Mouse (Mus musculus): ENCODE results near the gene Pex1. TPM values are rescaled to one million over a fixed set of nuclear protein-coding genes. Genes with fewer than 3 reads are reported as not detected.
"Not testable (repeated sequence)": the region's sequence is repeated elsewhere in the genome, so short reads cannot be mapped to it uniquely, and the experiment has no call there.

Gene Pex1
- polyA plus RNA-seq, 1 experiment = 4.2 TPM

GRCm38 (mm10) chr5:3648849-3649210 lies 53.0 kb downstream of the Pex1 start:
- peaks cover 24% of the 10 kb centered on the region for H3K79me2 ChIP-seq (ENCODE audit: control insufficient read depth, insufficient read depth)
- H3K4me2 ChIP-seq (ENCODE audit: low read depth) = no peak overlapping the region
- H3ac ChIP-seq (ENCODE audit: control insufficient read depth, insufficient read length) = no peak overlapping the region
- H3K4me3 ChIP-seq = no peak overlapping the region
- H3K36me3 ChIP-seq (ENCODE audit: control insufficient read depth, insufficient read depth) = peaks cover 4% of the 10 kb centered on the region
- TF ChIP-seq USF1 (IDR thresholded peaks at IDR 0.05; ENCODE audit: low read depth) = no peak
- no peak for TF ChIP-seq CEBPB (IDR thresholded peaks at IDR 0.05; ENCODE audit: insufficient read depth, poor library complexity, severe bottlenecking)
- no peak for TF ChIP-seq POLR2A (IDR thresholded peaks at IDR 0.05; ENCODE audit: insufficient read length, low read depth)
- no peak for TF ChIP-seq POLR2AphosphoS2 (IDR thresholded peaks at IDR 0.05; ENCODE audit: insufficient read length, low read depth)
- no peak for TF ChIP-seq MAX (IDR thresholded peaks at IDR 0.05; ENCODE audit: low read depth)
- TF ChIP-seq MYOD1 (IDR thresholded peaks at IDR 0.05; ENCODE audit: control insufficient read depth in 1 of 3, insufficient read length in 2 of 3, low read depth in 2 of 3) = no peak
- TF ChIP-seq MYOG (IDR thresholded peaks at IDR 0.05; ENCODE audit: control insufficient read depth in 1 of 3, insufficient read depth in 1 of 3, insufficient read length in 2 of 3, low read depth in 2 of 3) = no peak
- TF ChIP-seq E2F4 (IDR thresholded peaks at IDR 0.05; ENCODE audit: insufficient read depth) = no peak
- no peak for TF ChIP-seq REST (IDR thresholded peaks at IDR 0.05; ENCODE audit: insufficient read depth, insufficient read length)
- TF ChIP-seq TCF3 (IDR thresholded peaks at IDR 0.05; ENCODE audit: insufficient read length, low read depth) = no peak
- no peak for TF ChIP-seq SRF (IDR thresholded peaks at IDR 0.05; ENCODE audit: control insufficient read depth, insufficient read length, low read depth)
- no peak for TF ChIP-seq TCF12 (IDR thresholded peaks at IDR 0.05; ENCODE audit: insufficient read depth, poor library complexity, severe bottlenecking)
- no peaks in the 10 kb centered on the region for H3K27me3 ChIP-seq (ENCODE audit: control insufficient read depth, insufficient read depth, insufficient read length)

GRCm38 (mm10) chr5:3650881-3651280 lies 55.0 kb downstream of the Pex1 start, which contains the start of gene Tmbim7:
Gene Tmbim7, plus strand, starts transcription at chr5:3651181.
- TF ChIP-seq SRF (IDR thresholded peaks at IDR 0.05; ENCODE audit: control insufficient read depth, insufficient read length, low read depth) = no peak
- TF ChIP-seq E2F4 (IDR thresholded peaks at IDR 0.05; ENCODE audit: insufficient read depth) = no peak
- no peak for TF ChIP-seq USF1 (IDR thresholded peaks at IDR 0.05; ENCODE audit: low read depth)
- no peak for TF ChIP-seq CEBPB (IDR thresholded peaks at IDR 0.05; ENCODE audit: insufficient read depth, poor library complexity, severe bottlenecking)
- no peak for TF ChIP-seq REST (IDR thresholded peaks at IDR 0.05; ENCODE audit: insufficient read depth, insufficient read length)
- TF ChIP-seq POLR2A (IDR thresholded peaks at IDR 0.05; ENCODE audit: insufficient read length, low read depth) = no peak
- no peak for TF ChIP-seq MYOG (IDR thresholded peaks at IDR 0.05; ENCODE audit: control insufficient read depth in 1 of 3, insufficient read depth in 1 of 3, insufficient read length in 2 of 3, low read depth in 2 of 3)
- TF ChIP-seq TCF3 (IDR thresholded peaks at IDR 0.05; ENCODE audit: insufficient read length, low read depth) = no peak
- TF ChIP-seq TCF12 (IDR thresholded peaks at IDR 0.05; ENCODE audit: insufficient read depth, poor library complexity, severe bottlenecking) = no peak
- TF ChIP-seq MAX (IDR thresholded peaks at IDR 0.05; ENCODE audit: low read depth) = no peak
- no peak for TF ChIP-seq POLR2AphosphoS2 (IDR thresholded peaks at IDR 0.05; ENCODE audit: insufficient read length, low read depth)
- TF ChIP-seq MYOD1 (IDR thresholded peaks at IDR 0.05; ENCODE audit: control insufficient read depth in 1 of 3, insufficient read length in 2 of 3, low read depth in 2 of 3) = no peak
- no peak within 1 kb of the TSS for H3K4me2 ChIP-seq (ENCODE audit: low read depth)
- H3ac ChIP-seq (ENCODE audit: control insufficient read depth, insufficient read length) = no peak within 1 kb of the TSS

DNA sequence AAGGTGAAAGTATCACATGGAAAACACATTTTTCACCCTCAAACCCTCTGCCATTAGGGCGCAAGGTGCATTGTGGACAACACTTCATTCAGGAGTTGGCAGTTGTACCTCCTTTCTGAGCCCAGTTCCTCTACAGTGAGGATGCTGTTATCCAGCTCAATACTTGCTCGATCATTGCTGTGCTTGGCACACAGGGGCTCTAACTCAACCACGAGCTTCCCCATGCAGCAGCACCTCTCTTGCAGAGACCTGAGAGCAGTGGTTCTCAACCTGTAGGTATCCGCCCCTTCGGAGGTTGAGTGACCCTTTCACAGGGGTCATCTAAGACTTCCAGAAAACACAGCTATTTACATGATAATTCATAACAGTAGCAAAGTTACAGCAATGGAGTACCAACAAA lies 55.8 kb downstream of the Pex1 start:
- TF ChIP-seq E2F4 (IDR thresholded peaks at IDR 0.05; ENCODE audit: insufficient read depth) (no peak), CEBPB (IDR thresholded peaks at IDR 0.05; ENCODE audit: insufficient read depth, poor library complexity, severe bottlenecking) (no peak), TCF3 (IDR thresholded peaks at IDR 0.05; ENCODE audit: insufficient read length, low read depth) (no peak)
- H3K27me3 ChIP-seq (ENCODE audit: control insufficient read depth, insufficient read depth, insufficient read length) = no peaks in the 10 kb centered on the region
- peaks cover 1% of the 10 kb centered on the region for H3K79me2 ChIP-seq (ENCODE audit: control insufficient read depth, insufficient read depth)
- H3ac ChIP-seq (ENCODE audit: control insufficient read depth, insufficient read length) = no peak overlapping the region
- H3K4me3 ChIP-seq = no peak overlapping the region
- no peaks in the 10 kb centered on the region for H3K36me3 ChIP-seq (ENCODE audit: control insufficient read depth, insufficient read depth)
- H3K4me2 ChIP-seq (ENCODE audit: low read depth) = no peak overlapping the region

More at GRCm38 (mm10) chr5:3650881-3651280, 55.0 kb downstream of the Pex1 start, which contains the start of gene Tmbim7:
- no peaks in the 10 kb centered on the region for H3K36me3 ChIP-seq (ENCODE audit: control insufficient read depth, insufficient read depth)
- no peak within 1 kb of the TSS for H3K4me3 ChIP-seq
- peaks cover 9% of the 10 kb centered on the region for H3K79me2 ChIP-seq (ENCODE audit: control insufficient read depth, insufficient read depth)
- H3K27me3 ChIP-seq (ENCODE audit: control insufficient read depth, insufficient read depth, insufficient read length) = no peaks in the 10 kb centered on the region

DNA sequence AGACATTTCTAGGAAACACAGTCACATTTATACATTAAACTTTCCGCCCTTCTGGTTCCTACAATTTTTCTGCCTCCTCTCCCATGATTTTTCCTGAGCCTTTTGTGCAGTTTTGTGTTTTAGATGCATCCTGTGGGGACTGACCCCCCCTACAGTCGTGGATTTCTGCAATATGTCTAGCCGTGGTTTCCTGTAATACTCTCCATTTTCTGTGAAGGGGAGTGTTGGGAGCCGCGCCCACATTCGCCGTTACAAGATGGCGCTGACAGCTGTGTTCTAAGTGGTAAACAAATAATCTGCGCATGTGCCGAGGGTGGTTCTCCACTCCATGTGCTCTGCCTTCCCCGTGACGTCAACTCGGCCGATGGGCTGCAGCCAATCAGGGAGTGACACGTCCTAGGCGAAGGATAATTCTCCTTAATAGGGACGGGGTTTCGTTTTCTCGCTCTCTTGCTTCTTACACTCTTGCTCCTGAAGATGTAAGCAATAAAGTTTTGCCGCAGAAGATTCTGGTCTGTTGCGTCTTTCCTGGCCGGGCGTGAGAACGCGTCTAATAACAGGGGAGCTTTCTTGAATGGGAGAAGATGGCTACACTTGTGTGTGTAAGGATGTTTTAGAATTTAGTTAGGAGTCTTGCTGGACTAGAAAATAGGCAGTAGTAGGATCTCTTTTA lies 57.2 kb downstream of the Pex1 start:
- H3ac ChIP-seq (ENCODE audit: control insufficient read depth, insufficient read length); H3K27me3 ChIP-seq (ENCODE audit: control insufficient read depth, insufficient read depth, insufficient read length); H3K4me2 ChIP-seq (ENCODE audit: low read depth); H3K4me3 ChIP-seq; H3K36me3 ChIP-seq (ENCODE audit: control insufficient read depth, insufficient read depth); H3K79me2 ChIP-seq (ENCODE audit: control insufficient read depth, insufficient read depth): not testable (repeated sequence)

DNA sequence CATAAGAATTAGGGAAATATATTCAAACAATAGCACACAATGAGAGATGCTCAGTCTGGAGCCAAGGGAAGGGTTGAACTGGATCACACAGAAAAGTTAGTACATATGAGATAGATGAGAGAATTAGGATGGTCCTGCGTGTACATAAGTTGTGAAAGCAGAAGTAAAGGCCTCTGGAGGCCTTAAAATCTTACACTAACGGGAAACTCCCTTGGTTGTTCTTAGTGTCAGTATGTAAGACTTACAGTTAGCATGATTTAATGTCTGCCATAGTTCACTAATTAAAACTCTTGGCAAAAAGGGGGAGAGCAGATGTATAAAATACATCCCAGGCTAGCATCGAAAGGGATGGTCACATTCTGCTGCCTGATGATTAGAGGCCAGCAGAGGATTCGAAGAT lies 57.9 kb downstream of the Pex1 start:
- TF ChIP-seq E2F4 (IDR thresholded peaks at IDR 0.05; ENCODE audit: insufficient read depth) (no peak), MYOD1 (IDR thresholded peaks at IDR 0.05; ENCODE audit: control insufficient read depth in 1 of 3, insufficient read length in 2 of 3, low read depth in 2 of 3) (no peak), POLR2AphosphoS2 (IDR thresholded peaks at IDR 0.05; ENCODE audit: insufficient read length, low read depth) (no peak), TCF12 (IDR thresholded peaks at IDR 0.05; ENCODE audit: insufficient read depth, poor library complexity, severe bottlenecking) (no peak), MYOG (IDR thresholded peaks at IDR 0.05; ENCODE audit: control insufficient read depth in 1 of 3, insufficient read depth in 1 of 3, insufficient read length in 2 of 3, low read depth in 2 of 3) (no peak), POLR2A (IDR thresholded peaks at IDR 0.05; ENCODE audit: insufficient read length, low read depth) (no peak), REST (IDR thresholded peaks at IDR 0.05; ENCODE audit: insufficient read depth, insufficient read length) (no peak), SRF (IDR thresholded peaks at IDR 0.05; ENCODE audit: control insufficient read depth, insufficient read length, low read depth) (no peak), MAX (IDR thresholded peaks at IDR 0.05; ENCODE audit: low read depth) (no peak), USF1 (IDR thresholded peaks at IDR 0.05; ENCODE audit: low read depth) (no peak), TCF3 (IDR thresholded peaks at IDR 0.05; ENCODE audit: insufficient read length, low read depth) (no peak)
- no peaks in the 10 kb centered on the region for H3K79me2 ChIP-seq (ENCODE audit: control insufficient read depth, insufficient read depth)
- no peak overlapping the region for H3K4me3 ChIP-seq
- no peaks in the 10 kb centered on the region for H3K36me3 ChIP-seq (ENCODE audit: control insufficient read depth, insufficient read depth)
- H3K27me3 ChIP-seq (ENCODE audit: control insufficient read depth, insufficient read depth, insufficient read length) = no peaks in the 10 kb centered on the region
- no peak overlapping the region for H3K4me2 ChIP-seq (ENCODE audit: low read depth)
- H3ac ChIP-seq (ENCODE audit: control insufficient read depth, insufficient read length) = no peak overlapping the region
